In genomic region chr16:75766388-75767249, GRCm38 (mm10) we compare ENCODE assay signal across 8 mouse cellular contexts. TPM values are rescaled to one million over a fixed set of nuclear protein-coding genes. Genes with fewer than 3 reads are reported as not detected.
A peak's percentile ranks its signal among the peaks of the same experiment; 100 is the strongest.
DNase-seq lines count a peak whose midpoint lies in the region; ATAC-seq and TF ChIP-seq lines count a peak whose summit lies in the region.

Gene Hspa13 (minus strand): TSS chr16:75767104.

- H3K9me3 ChIP-seq in hindbrain, embryonic 13.5 days, result no peaks in the 10 kb centered on the region

- H3K9ac ChIP-seq in hindbrain, embryonic 13.5 days, result peak within 1 kb of the TSS; percentile 87

- in situ Hi-C loops in Patski (cut with MboI; ENCODE audit: low pct_unique_long_range_greater_than_20kb), result loop anchor here (25.0 kb wide), 1 partner anchor 596 kb away; the partner anchor contains the start of gene Nrip1

- H3K36me3 ChIP-seq in hindbrain, embryonic 13.5 days, result peaks cover 28% of the 10 kb centered on the region

- peaks cover 26% of the 10 kb centered on the region for H3K4me1 ChIP-seq in hindbrain, embryonic 13.5 days (replicated peaks)

- peak within 1 kb of the TSS; percentile 87 for H3K27ac ChIP-seq in hindbrain, embryonic 13.5 days

- no peak for TF ChIP-seq CTCF in Patski (IDR thresholded peaks at IDR 0.05)

- peak; percentile 94 for DNase-seq in Patski (ENCODE audit: low read depth, low spot score)
- peak; percentile 98 to 99 for DNase-seq in cerebellum, postnatal 14 days
- peak; percentile 97 for DNase-seq in frontal cortex, postnatal 14 days (ENCODE audit: low spot score in 2 of 2)
- peak; percentile 93 for DNase-seq in layer of hippocampus, postnatal 25 days (ENCODE audit: extremely low spot score in 1 of 2, low spot score in 1 of 2)
- DNase-seq in lung, postnatal 25 days (ENCODE audit: low spot score), result peak; percentile 99
- DNase-seq in retina, embryonic 14.5 days (ENCODE audit: low spot score), result peak; percentile 98
- DNase-seq in thymus, postnatal 4 days, result peak; percentile 96

- WGBS in hindbrain, embryonic 13.5 days, result under 1% methylated on average over 51 of the region's 51 CpGs

- no peaks in the 10 kb centered on the region for H3K27me3 ChIP-seq in Patski
- no peaks in the 10 kb centered on the region for H3K27me3 ChIP-seq in hindbrain, embryonic 13.5 days

- POLR2A ChIA-PET in Patski (lab: Charles Lee), result no interaction called here

- CTCF ChIA-PET in Patski (lab: Charles Lee), result no interaction called here

- ATAC-seq in Patski, result peak; percentile 99
- peak; percentile 99 for ATAC-seq in hindbrain, embryonic 13.5 days (ENCODE audit: low FRiP score)

- H3K4me2 ChIP-seq in hindbrain, embryonic 13.5 days, result peak within 1 kb of the TSS; percentile 66

- peak within 1 kb of the TSS; percentile 72 for H3K4me3 ChIP-seq in hindbrain, embryonic 13.5 days

RNA-seq across cellular contexts. Expression of gene Hspa13, which starts in this region (rescaled TPM):
- 43.6 TPM for polyA plus RNA-seq in Patski (2021)
- polyA plus RNA-seq in hindbrain, embryonic 13.5 days (2015; fragmentation: Nextera tagmentation; extraction: Ambion mirVana), result 40.1 and 40.6 TPM in 2 replicates
- 10 to 100 TPM; 36.3 to 39.1 TPM for total RNA-seq in layer of hippocampus, postnatal 25 days (2021)

Comparison
In these comparisons a context has a peak if more than half of its experiments do, and no peak if none do; other contexts are left out.
1. Peak in every context shown above with its lines: DNase-seq, ATAC-seq, H3K4me3 ChIP-seq and H3K27ac ChIP-seq.